Mouse (Mus musculus) MN1 (cell line): ENCODE results near the gene Zbtb3.

Source experiments
- DNase-seq: peaks from one replicate; pipeline ENCODE4 v3.0.0-alpha.2; 2016; ENCODE audit warnings: low spot score

The Zbtb3 gene

GRCm38 (mm10) chr19:8839908-8840791 is 37.8 kb downstream of the Zbtb3 start:
- peak; percentile 54 for DNase-seq

GRCm38 (mm10) chr19:8841012-8841411 is 38.7 kb downstream of the Zbtb3 start:
- no peak for DNase-seq

GRCm38 (mm10) chr19:8842961-8843360 is 40.6 kb downstream of the Zbtb3 start:
- no peak for DNase-seq

- DNase-seq: peak; percentile 79
Observed at GRCm38 (mm10) chr19:8844371-8845129, 42.2 kb downstream of the Zbtb3 start.

- no peak for DNase-seq
Observed at GRCm38 (mm10) chr19:8848356-8848755, 46.0 kb downstream of the Zbtb3 start.

GRCm38 (mm10) chr19:8850402-8850901 is 48.1 kb downstream of the Zbtb3 start, which contains the start of gene Lrrn4cl:
TSS of gene Lrrn4cl (plus strand) at chr19:8850768.
- peak; percentile 82 for DNase-seq

GRCm38 (mm10) chr19:8851639-8852038 is 49.3 kb downstream of the Zbtb3 start:
- DNase-seq: no peak

GRCm38 (mm10) chr19:8852236-8852928 is 50.0 kb downstream of the Zbtb3 start:
- no peak for DNase-seq

GRCm38 (mm10) chr19:8853117-8853516 is 50.8 kb downstream of the Zbtb3 start:
- no peak for DNase-seq
